Mouse (Mus musculus) gastrocnemius, adult 8-10 months (tissue): ENCODE results near the gene Plxna4. TPM values are rescaled to one million over a fixed set of nuclear protein-coding genes. Genes with fewer than 3 reads are reported as not detected.

Experiments used
- DNase-seq, 2 experiments: peaks; one replicate each; pipeline ENCODE4 v3.0.0; 2022; ENCODE audit warnings: low spot score in 2 of 2
- total RNA-seq, 4 experiments: library from RNA; stranded (reverse); gene quantifications; 2 replicates each; pipeline ENCODE4 v1.2.4; 2022

Gene Plxna4
- total RNA-seq, 4 experiments from 2014 or later: 1.6 to 2.9 (median 2.0) TPM

DNA sequence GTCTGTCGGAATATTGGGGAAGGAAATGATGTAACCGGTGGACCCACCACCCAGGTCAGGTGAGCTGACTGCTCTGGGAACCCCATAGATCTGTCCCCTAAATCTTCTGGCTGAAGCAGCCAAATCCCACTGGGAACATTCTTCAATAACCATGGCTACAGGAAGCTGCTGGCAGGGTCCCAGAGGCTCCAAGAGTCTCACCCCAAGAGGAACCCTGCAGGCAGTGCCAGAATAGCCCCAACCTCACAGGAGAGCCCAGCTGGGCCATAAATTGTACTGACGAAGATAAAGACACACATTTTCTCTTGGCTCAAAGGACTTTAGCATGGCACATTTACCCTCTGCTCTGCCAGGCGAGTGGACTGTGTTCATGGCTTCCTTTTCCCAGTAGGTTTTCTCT lies 232.4 kb downstream of the Plxna4 start:
- no peak for DNase-seq

DNA sequence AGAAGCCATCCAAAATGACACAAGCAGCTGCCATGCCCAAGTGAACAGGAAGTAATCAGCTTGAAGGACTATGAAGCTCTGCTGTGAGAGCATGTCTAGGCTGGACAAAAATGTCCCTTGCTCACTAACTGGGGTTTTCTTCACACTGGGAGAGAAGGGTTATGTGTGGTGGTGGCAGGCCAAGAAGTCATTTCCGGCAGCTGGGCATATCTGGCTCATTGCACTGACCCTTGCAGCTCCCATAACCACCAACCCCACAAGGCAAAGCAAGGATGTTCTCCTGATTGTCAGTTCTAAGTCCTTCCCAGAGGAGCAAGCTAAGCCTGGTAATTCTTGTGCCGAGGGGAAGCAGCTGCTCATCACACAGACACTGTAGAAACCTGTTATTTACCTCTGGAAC lies 239.0 kb downstream of the Plxna4 start:
- no peak for DNase-seq

DNA sequence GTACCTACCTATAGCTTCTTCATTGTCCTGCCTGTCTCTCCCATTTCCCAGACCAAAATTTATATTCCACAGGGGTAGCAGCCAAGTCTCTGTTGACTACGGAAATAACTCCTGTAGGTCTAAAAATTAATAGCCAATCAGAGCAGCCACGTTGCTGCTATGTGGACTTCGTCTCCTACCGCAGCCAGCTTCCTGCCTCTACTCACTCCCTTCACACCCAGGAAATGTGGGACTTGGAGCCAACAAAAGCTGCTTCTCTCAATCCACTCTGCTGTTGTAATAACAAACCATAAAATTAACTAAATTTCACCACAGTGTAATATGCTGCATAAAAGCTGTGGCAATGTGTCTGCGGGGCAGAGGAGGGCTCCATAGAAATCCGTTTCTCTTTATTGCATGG lies 239.9 kb downstream of the Plxna4 start:
- no peak for DNase-seq

DNA sequence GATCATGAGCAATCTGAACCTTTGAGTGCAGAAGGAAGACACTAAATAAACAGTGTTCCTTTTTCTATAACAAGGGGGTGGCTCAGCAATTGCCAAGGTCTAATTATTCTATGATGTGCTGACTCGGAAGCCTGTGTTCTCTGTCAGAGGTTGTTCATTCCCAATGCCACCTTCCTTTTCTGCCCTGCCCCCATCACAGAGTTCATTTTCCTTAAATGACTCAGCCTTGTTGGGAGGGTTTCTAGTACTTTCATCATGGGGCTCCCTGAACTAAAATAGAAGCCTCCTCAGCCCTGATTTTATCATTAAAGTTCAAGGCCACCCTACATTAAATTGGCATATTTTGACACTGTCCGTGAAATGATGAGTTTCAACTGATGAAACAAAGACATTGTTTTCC lies 242.0 kb downstream of the Plxna4 start:
- DNase-seq: no peak

DNA sequence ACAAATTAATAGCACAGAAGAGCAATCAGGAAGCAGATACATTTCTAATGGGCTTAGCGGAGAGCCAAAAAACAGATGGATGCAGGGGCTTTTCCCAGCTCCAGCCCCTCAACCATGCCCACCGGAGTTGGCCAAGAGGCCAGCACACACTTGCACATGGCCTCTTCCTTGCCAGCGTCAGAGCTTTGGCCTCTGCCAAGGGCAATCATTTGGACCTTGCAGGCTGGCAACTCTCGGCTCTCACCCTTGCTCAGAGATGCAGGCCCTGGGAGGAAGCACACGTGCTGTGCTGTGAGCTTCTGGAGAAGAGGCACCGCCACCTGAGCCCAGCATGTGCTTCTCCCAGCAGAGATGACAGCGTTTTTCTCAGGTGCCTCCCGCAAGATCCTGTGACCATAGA lies 245.3 kb downstream of the Plxna4 start:
- no peak for DNase-seq

DNA sequence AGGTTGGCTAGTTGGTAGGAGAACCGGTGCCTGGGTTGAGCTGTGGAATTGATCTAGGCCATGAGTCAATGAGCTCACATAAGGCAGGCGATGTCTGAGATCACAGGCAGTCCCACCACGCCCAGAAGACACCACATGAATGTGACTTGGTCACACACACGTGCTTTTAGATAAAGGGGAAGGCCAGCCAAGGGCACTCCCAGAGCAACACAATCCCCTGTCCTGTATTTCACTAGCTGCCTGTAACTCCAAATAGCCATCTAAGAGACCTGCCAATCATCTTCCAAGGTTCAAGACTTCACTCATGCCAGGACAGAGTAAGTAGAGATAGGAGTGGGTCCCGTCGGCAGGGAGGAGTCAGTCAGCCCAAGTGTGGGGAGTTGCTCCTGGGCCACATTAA lies 245.7 kb downstream of the Plxna4 start:
- DNase-seq: no peak

DNA sequence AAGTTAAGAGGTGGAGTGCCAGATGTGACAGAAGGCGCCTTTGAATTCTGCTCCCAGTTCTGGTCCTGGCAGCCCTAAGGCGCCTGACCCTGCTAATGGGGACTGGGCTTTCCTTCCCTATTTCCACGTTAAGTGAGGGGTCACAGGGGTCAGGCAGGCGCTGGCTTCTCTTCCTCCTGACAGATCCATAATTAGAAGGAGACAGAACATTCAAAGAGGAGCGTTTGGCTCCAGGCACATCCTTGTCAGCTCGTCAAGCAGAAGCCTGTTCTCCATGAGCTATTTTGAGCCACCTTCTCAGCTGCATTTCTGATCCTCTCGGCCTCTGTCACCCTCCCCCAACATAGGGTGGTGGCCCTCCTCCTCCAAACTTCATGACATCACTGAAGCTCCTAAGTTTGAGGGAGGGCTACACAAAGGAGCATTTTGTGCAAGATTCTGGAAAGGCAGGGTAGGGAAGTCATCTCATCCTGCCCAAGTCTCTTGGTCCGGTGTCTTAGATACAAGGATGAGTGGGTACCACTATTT lies 249.5 kb downstream of the Plxna4 start:
- no peak for DNase-seq

DNA sequence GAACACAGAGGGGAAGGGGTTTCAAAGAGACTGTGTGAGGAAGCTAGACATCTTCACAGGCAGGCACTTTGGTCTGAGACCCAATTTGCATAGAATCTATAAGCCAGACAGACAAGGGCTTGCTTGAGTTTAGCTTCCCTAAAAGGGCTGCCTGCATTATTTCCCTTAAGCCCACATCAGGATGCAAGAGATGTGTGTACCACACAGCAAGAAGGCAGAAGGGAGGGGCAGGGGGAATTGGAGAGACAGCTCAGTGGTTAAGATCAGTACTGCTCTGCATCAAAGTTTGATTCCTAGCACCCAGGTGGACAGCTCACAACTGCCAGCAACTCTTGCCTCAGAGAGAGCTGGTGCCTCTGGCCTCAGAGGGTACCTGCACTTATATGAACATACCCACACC lies 256.7 kb downstream of the Plxna4 start:
- DNase-seq: no peak

DNA sequence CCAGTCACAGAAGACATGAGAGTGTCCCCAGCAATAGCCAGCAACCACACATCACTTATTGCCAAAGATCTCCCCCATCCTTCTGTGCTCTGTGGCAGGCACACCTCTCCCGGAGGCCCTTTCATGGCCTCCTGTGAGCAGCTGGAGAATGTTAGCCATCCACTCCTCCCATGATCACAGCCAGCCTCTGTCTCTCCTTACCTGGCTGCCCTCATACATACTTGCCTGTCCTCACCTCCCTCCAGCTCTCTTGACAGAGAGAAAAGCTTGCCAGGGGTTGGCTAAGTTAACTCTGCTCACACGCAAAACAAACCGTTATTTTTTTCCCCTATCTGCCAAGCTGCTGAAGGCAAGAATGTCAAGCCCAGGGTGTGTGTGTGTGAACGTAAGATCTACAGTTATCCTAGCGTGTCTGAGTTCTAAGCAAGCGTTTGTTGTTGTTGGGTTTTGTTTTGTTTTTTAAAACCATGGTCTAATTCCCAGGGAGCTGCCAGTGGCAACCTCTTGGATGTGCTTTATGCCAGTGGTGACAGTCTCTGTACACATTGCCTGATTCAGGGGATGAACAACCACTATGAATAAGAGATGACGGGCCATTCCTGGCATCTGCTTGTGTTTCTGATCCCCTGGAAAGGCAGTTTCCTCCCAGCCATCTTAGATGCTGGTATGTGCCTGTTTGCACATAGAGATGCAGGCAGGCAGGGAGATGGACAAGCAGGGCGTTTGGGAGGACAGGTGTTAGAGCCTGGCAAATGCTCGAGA lies 257.8 kb downstream of the Plxna4 start:
- DNase-seq: no peak

DNA sequence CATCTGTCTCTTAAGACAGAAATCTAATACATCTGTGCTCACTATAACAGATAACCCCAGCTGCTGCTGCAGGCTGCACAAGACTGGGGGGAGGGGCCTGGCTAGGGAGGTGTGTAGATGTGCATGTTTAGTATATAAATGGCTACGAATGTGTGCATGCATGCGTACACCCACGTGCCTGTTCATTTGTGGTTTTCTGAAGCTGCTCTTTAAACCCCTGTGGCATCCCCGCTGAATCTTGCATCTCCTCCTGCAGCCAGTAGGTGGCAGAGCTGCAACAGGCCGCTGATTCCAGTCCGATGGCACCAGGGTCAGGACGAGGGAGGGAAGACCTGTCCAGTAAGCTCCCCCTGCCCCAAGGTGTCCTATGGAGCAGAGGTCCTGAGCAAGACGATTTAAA lies 260.0 kb downstream of the Plxna4 start:
- DNase-seq: peak; percentile 13 to 31

DNA sequence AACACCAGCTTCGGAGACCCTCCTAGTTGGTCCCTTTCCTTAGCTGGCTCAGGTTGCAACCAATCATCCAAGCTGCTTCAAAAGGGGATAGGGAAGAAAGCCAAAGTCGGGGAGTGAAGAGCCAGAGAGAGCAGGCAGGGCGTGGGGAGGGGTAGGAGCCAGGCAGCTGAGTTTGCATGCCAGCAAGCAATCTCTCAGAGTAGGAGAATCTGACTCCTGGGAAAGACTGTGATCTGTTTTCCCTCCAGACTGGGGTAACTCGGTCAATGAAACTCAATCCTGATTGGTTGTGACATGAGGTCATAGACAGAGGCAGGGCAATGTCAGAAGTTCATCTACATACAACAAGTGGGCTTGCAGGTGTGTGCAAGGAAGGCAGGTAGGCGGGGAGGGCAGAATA lies 260.8 kb downstream of the Plxna4 start:
- DNase-seq: no peak

DNA sequence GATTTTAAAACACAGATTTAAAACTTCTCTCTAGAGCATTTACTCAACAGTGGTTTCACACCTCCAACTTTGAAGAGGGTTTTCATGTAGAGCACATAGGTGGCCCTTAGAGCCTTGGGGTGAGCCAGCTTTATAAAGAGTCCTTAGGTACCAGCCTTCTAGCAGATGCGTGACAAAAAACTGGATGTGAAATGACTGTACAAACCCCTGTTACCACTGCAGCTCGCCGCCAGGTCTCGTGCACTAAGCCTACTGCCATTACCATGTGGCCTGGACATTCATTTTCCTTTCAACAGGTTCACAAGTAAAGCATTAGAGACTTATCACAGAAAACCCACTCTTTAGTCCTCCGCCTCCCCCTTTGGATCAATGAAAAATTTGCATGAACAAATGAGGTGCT lies 261.6 kb downstream of the Plxna4 start:
- DNase-seq: no peak

DNA sequence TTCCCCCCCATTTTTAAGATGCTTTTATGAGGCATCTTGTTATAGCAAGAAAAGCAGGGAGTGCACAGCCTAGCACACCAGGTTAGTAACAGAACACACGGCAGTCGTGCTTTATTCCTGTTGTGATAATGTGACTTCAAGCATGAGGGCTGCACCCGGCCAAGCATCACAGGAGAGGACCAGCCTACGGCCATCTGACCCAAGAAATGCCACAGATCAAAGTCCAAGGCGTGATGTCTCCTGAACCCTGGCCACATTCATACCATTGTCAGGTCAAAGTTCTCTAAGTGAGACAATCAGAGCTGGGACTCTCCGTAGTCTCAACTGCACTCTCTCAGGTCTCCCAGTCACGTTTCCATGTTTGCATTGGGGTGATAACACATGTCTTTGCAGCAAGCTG lies 262.1 kb downstream of the Plxna4 start:
- DNase-seq: no peak

DNA sequence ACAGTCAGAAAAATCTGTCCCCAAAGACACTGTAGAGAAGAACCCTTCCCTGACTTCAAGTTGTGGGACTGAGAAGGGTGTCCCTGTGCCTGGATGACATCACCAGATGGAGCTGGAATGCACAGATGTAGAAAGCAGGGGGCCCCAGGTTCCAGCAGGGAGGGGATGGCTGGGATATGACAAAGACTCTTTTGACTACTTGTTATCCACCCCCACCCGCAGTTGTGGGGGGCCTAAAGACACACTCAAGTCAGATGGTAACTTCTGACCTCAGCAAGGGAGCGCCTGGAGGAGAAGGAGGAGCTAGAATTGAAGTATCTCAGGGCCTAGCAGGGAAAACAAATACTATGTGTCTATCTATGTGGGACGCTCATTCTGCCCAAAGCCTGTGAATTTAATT lies 266.8 kb downstream of the Plxna4 start:
- no peak for DNase-seq

DNA sequence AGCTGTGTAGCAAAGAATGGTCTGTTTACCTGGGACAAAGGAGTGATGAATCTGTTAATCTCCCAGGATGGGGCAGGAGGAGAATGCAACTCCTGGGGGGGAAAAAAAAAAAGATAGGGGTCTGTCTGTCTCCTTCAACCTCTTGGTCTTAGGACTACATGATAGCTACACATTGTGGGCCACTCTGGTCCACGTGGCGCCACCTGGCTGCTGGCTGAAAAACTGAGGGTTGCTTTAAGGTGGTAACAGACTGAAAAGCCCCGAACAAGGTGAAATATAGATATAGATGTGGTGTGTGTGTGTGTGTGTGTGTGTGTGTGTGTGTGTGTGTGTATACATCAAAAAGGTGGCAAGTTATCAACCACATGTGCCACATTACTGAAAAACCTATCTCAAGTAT lies 267.7 kb downstream of the Plxna4 start:
- DNase-seq: no peak

DNA sequence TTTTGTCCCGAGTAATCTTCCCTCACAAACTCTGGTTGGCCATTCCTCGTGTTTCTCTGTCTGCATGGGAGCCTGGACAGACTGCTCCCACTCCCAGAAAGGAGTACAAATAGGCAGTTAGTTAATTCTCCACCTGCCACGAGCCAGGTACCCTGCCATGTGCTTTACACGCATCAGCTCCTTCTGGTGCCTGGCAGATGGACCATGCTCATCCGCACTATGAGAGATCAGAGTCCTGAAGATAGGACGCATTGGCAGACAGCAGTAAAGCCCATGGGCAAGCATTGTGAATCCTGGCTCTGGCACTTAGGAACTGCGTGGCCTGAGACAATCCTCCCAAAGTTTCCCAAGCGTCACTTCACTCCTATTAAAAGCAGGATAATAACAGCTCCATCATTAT lies 270.5 kb downstream of the Plxna4 start:
- no peak for DNase-seq

DNA sequence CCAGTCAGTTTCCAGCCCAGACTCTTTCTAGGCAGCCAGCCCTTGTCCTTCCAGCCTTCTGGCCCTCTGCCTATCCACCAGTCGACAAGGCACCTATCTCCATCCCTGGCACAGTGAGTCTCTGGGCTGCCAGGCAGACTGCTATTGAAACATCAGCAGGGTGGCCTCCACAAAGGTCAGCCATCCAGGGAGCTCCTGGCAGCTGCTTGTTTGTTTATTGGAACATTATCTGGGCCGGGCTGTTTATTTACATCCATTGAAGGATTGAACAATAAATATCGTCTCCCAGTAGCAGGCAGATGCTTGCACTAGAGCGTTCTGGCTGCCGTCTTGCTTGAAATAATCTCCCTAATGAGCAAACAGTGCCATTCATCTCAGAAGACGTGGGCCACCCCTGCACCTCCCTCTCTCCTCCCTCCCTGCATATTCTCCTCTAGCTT lies 273.0 kb downstream of the Plxna4 start:
- DNase-seq: no peak

DNA sequence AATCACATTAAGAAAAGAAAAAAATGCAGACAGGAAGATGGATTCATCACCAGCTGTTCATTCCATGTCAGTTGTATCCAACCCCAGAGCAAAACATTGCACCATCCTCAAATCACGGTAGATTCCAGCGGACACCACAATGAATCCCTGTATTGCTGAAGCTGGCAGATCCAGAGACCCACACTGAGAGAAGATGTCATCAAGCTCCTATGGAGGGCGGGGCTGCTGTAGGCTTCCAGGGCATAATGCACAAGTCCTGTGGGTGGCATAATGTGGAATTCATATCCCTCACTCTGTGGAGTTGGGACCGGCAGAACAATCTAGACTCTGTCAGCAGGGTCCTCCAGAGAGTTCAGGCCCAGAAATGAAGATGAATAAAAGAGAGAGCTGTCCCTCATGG lies 278.8 kb downstream of the Plxna4 start:
- no peak for DNase-seq

DNA sequence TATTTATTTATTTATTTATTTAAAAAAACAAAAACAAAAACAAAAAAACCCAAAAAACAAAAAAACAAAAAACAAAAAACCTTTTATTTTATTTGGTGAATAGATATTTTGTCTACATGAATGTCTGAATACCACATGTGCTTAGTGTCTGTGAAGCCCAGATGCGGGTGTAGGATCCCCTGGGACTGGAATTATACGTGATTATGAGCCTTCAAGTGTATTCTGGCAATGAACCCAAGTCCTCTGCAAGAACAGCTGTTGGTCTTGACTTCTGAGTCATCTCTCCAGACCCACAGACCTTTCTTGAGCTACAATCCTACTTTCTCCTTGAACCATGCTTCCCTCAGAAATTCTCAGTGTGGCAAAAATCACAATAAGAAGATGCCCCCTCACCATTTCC lies 287.4 kb downstream of the Plxna4 start:
- DNase-seq: no peak

DNA sequence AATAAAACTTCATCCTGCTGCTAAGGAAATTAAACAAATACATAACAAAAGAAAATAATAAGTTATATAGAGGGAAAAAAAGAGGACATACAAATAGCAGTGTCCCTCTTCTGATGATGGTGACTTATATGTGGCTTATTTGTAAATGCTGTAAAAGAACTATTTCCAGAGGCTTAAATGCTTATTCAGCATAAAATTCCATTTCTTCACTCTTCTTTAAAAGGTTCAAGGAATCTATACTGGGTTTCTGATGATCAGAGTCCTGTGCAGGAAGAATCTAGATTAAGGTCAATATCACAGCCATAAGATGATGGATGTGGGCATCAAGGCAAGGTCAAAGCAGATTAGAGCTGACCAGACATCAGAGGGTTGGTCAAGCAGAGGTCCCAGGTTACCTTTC lies 306.5 kb downstream of the Plxna4 start:
- DNase-seq: no peak

DNA sequence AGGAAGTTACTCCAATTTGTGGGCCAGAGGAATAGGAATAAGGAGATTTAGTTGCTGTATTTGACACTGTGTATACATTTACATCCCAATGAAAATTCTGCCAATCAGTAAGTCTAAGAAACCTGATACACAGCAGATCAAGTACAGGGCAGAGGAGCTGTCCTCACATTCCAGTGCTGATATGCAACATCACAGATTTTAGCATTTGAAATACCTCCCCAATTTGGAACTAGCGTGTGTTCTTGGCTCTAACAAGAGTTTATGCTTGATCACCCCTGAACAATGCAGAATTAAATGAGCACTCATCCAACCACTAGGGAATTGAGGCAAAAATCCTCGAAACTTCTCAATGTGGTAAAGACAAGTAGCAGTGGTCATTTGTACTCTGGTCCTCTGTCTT lies 307.3 kb downstream of the Plxna4 start:
- DNase-seq: no peak

DNA sequence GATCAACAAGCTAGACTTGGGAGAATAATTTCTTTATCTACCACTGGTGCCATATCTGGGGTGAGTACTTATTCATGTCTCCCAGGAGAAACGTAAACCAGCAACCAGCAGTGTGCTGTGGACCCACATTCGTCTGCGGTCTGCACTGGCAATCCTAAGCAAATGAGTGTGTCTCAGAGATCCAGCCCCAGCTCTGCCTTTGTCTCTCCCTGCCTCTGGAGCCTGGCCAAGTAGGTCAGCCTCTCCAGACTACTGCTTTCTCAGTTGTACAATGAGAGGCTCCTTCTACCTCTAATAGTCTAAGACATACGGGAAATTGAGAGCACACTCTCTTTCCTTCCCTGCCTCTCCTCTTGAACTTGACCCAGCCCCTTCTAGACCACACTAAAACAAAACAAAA lies 316.5 kb downstream of the Plxna4 start:
- DNase-seq: no peak

DNA sequence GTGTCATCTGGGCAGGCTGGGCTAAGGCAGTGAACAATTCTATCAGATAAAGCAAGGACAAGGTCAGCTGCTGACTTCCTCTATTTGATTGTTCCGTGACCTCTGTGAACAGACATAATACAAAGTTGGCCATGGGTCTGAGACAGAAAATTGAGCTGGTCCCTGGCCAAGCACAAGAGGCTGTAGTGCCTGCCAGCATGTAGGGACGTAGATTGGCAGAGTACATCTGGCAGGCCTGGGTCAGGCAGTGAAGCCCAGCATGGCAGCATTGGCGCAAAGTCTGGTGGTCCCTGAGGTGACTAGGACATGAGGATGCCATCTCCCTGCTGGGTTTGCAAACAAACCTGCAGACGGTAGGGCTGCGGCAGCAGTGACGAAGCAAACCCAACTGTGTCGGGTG lies 321.9 kb downstream of the Plxna4 start:
- no peak for DNase-seq

DNA sequence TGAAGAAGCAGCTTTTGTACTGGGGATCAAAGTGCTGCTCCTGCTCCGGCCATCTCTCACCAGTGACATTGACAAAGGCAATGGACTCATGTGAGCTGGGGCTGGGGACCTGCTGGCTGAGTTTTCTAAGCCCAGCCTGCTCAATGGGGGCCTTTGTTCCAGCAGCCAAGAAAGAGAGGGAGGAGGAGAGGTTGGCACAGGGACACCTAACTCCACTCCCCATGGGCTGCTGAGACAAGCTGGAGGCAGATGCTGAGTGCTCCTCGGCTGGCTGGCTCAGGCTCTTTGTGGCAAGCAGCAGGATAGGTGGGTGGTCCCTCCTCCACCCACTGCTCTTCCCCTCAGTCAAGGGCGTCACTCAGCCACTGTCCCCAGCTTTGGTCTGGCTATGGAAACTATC lies 326.7 kb downstream of the Plxna4 start:
- no peak for DNase-seq
